Comparison of ENCODE assay signal across 8 mouse cellular contexts in genomic region chr5:107986255-107986966, GRCm38 (mm10). TPM values are rescaled to one million over a fixed set of nuclear protein-coding genes. Genes with fewer than 3 reads are reported as not detected.
A peak's percentile ranks its signal among the peaks of the same experiment; 100 is the strongest.
DNase-seq lines count a peak whose midpoint lies in the region; ATAC-seq and TF ChIP-seq lines count a peak whose summit lies in the region.

No protein-coding gene starts in this region.

- no peaks in the 10 kb centered on the region for H3K36me3 ChIP-seq in embryonic facial prominence, embryonic 13.5 days
- no peaks in the 10 kb centered on the region for H3K36me3 ChIP-seq in heart, embryonic 11.5 days (ENCODE audit: control insufficient read depth, insufficient read depth, low read length)
- no peaks in the 10 kb centered on the region for H3K36me3 ChIP-seq in kidney, embryonic 15.5 days
- no peaks in the 10 kb centered on the region for H3K36me3 ChIP-seq in limb, embryonic 15.5 days
- no peaks in the 10 kb centered on the region for H3K36me3 ChIP-seq in midbrain, embryonic 16.5 days (ENCODE audit: control insufficient read depth, insufficient read depth, low read length)
- H3K36me3 ChIP-seq in spleen, adult 2 months (ENCODE audit: control insufficient read depth, insufficient read depth, low read length) = no peaks in the 10 kb centered on the region; the same call in 1 of the 2 replicates

- H3K4me1 ChIP-seq in embryonic facial prominence, embryonic 13.5 days = peaks cover 4% of the 10 kb centered on the region; the same call in 1 of the 2 replicates
- H3K4me1 ChIP-seq in heart, embryonic 11.5 days (ENCODE audit: control insufficient read depth, insufficient read depth, low read length) = no peaks in the 10 kb centered on the region
- H3K4me1 ChIP-seq in kidney, embryonic 15.5 days = peaks cover 12% of the 10 kb centered on the region; the same call in 1 of the 2 replicates
- H3K4me1 ChIP-seq in limb, embryonic 15.5 days = 0 out of 2 replicates have a peak, but pooled peaks cover 4% of the 10 kb centered on the region
- H3K4me1 ChIP-seq in midbrain, embryonic 16.5 days (ENCODE audit: control insufficient read depth, insufficient read depth, low read length) = peaks cover 18% of the 10 kb centered on the region
- H3K4me1 ChIP-seq in spleen, adult 2 months (ENCODE audit: control insufficient read depth, insufficient read depth, insufficient read length) = peaks cover 11% of the 10 kb centered on the region

- no peaks in the 10 kb centered on the region for H3K9me3 ChIP-seq in embryonic facial prominence, embryonic 13.5 days
- no peaks in the 10 kb centered on the region for H3K9me3 ChIP-seq in heart, embryonic 11.5 days (replicated peaks; ENCODE audit: control insufficient read depth, low read length)
- H3K9me3 ChIP-seq in kidney, embryonic 15.5 days (replicated peaks) = no peaks in the 10 kb centered on the region
- no peaks in the 10 kb centered on the region for H3K9me3 ChIP-seq in limb, embryonic 15.5 days
- no peaks in the 10 kb centered on the region for H3K9me3 ChIP-seq in midbrain, embryonic 16.5 days (replicated peaks; ENCODE audit: control insufficient read depth, low read length, poor library complexity, severe bottlenecking)

- H3K27me3 ChIP-seq in embryonic facial prominence, embryonic 13.5 days = no peaks in the 10 kb centered on the region
- no peaks in the 10 kb centered on the region for H3K27me3 ChIP-seq in heart, embryonic 11.5 days (ENCODE audit: control insufficient read depth, insufficient read depth, low read length)
- H3K27me3 ChIP-seq in kidney, embryonic 15.5 days = no peaks in the 10 kb centered on the region
- H3K27me3 ChIP-seq in limb, embryonic 15.5 days = no peaks in the 10 kb centered on the region
- no peaks in the 10 kb centered on the region for H3K27me3 ChIP-seq in midbrain, embryonic 16.5 days (ENCODE audit: control insufficient read depth, insufficient read depth, low read depth, low read length)
- no peaks in the 10 kb centered on the region for H3K27me3 ChIP-seq in spleen, adult 2 months (ENCODE audit: control insufficient read depth, insufficient read depth, low read length)

- TF ChIP-seq CTCF in spleen, adult 2 months (IDR thresholded peaks at IDR 0.05; ENCODE audit: extremely low read depth, insufficient read depth, insufficient read length, insufficient replicate concordance) = peak; percentile 27; the same call in 1 of the 2 replicates

- peak overlapping the region; percentile 77 for H3K4me3 ChIP-seq in embryonic facial prominence, embryonic 13.5 days
- H3K4me3 ChIP-seq in heart, embryonic 11.5 days (ENCODE audit: low read depth, low read length) = peak overlapping the region; percentile 84
- peak overlapping the region; percentile 89 for H3K4me3 ChIP-seq in kidney, embryonic 15.5 days (replicated peaks)
- peak overlapping the region; percentile 85 for H3K4me3 ChIP-seq in limb, embryonic 15.5 days
- peak overlapping the region; percentile 88 for H3K4me3 ChIP-seq in midbrain, embryonic 16.5 days (ENCODE audit: low read depth, low read length)
- peak overlapping the region; percentile 63 for H3K4me3 ChIP-seq in spleen, adult 2 months (ENCODE audit: extremely low read depth, insufficient read depth, insufficient read length)

- peak overlapping the region; percentile 86 for H3K9ac ChIP-seq in embryonic facial prominence, embryonic 13.5 days
- peak overlapping the region; percentile 86 for H3K9ac ChIP-seq in heart, embryonic 11.5 days (ENCODE audit: low read depth, low read length)
- H3K9ac ChIP-seq in kidney, embryonic 15.5 days = peak overlapping the region; percentile 75
- H3K9ac ChIP-seq in limb, embryonic 15.5 days = peak overlapping the region; percentile 62
- peak overlapping the region; percentile 96 for H3K9ac ChIP-seq in midbrain, embryonic 16.5 days (ENCODE audit: low read depth, low read length)

- peak overlapping the region; percentile 81 for H3K4me2 ChIP-seq in embryonic facial prominence, embryonic 13.5 days
- H3K4me2 ChIP-seq in heart, embryonic 11.5 days = peak overlapping the region; percentile 92
- H3K4me2 ChIP-seq in kidney, embryonic 15.5 days = peak overlapping the region; percentile 93
- peak overlapping the region; percentile 82 for H3K4me2 ChIP-seq in limb, embryonic 15.5 days
- peak overlapping the region; percentile 54 for H3K4me2 ChIP-seq in midbrain, embryonic 16.5 days (ENCODE audit: low read length)

- no peak; the same call in 1 of the 2 replicates for TF ChIP-seq POLR2A in spleen, adult 2 months (IDR thresholded peaks at IDR 0.05; ENCODE audit: low read depth, low read length)

- peak overlapping the region; percentile 91 for H3K27ac ChIP-seq in embryonic facial prominence, embryonic 13.5 days
- H3K27ac ChIP-seq in heart, embryonic 11.5 days (ENCODE audit: low read depth, low read length) = peak overlapping the region; percentile 84
- peak overlapping the region; percentile 93 for H3K27ac ChIP-seq in kidney, embryonic 15.5 days
- peak overlapping the region; percentile 93 for H3K27ac ChIP-seq in limb, embryonic 15.5 days
- H3K27ac ChIP-seq in midbrain, embryonic 16.5 days (ENCODE audit: low read length) = peak overlapping the region; percentile 97
- H3K27ac ChIP-seq in spleen, adult 2 months (ENCODE audit: insufficient read depth, low read length) = peak overlapping the region; percentile 94

- under 1% methylated on average over 29 of the region's 54 CpGs for WGBS in embryonic facial prominence, embryonic 13.5 days
- WGBS in heart, embryonic 11.5 days (ENCODE audit: insufficient replicate concordance) = 1% methylated on average over 39 of the region's 54 CpGs
- under 1% methylated on average over 41 of the region's 54 CpGs for WGBS in kidney, embryonic 15.5 days
- under 1% methylated on average over 30 of the region's 54 CpGs for WGBS in limb, embryonic 15.5 days
- under 1% methylated on average over 29 of the region's 54 CpGs for WGBS in midbrain, embryonic 16.5 days
- WGBS in spleen, adult 2 months = 2% methylated on average over 40 of the region's 54 CpGs

- DNase-seq in 416B (ENCODE audit: low read depth) = peak; percentile 92
- peak; percentile 9 for DNase-seq in adrenal gland, postnatal 25 days
- peak; percentile 75 to 87 for DNase-seq in spleen, adult 2 months (ENCODE audit: low read depth in 1 of 2, low spot score in 2 of 2)

- ATAC-seq in embryonic facial prominence, embryonic 13.5 days (ENCODE audit: insufficient number of reproducible peaks, insufficient read depth, low FRiP score, low TSS enrichment, low read depth) = peak; percentile 84
- peak; percentile 83 for ATAC-seq in heart, embryonic 11.5 days (replicated peaks; ENCODE audit: insufficient number of reproducible peaks, low FRiP score, low TSS enrichment)
- ATAC-seq in kidney, embryonic 15.5 days (replicated peaks; ENCODE audit: low FRiP score) = peak; percentile 91
- peak; percentile 63 for ATAC-seq in limb, embryonic 15.5 days (ENCODE audit: insufficient number of reproducible peaks, low FRiP score, low TSS enrichment, low read depth)
- ATAC-seq in midbrain, embryonic 16.5 days = peak; percentile 83

RNA-seq across cellular contexts. Expression of gene Fam69a, which starts 0.5 kb away (rescaled TPM):
- 4.4 and 4.6 TPM in 2 replicates for total RNA-seq in adrenal gland, postnatal 25 days (2021)
- 25.5 and 26.1 TPM in 2 replicates for polyA plus RNA-seq in embryonic facial prominence, embryonic 13.5 days (2015; fragmentation: Nextera tagmentation; extraction: Ambion mirVana)
- polyA plus RNA-seq in heart, embryonic 11.5 days (2014; fragmentation: Nextera tagmentation; extraction: Ambion mirVana) = 20.0 and 20.6 TPM in 2 replicates
- polyA plus RNA-seq in kidney, embryonic 15.5 days (2015; fragmentation: Nextera tagmentation; extraction: Ambion mirVana) = 19.1 and 21.3 TPM in 2 replicates
- polyA plus RNA-seq in limb, embryonic 15.5 days (2015; fragmentation: Nextera tagmentation; extraction: Ambion mirVana) = 27.9 and 31.8 TPM in 2 replicates
- 57.9 and 67.8 TPM in 2 replicates for polyA plus RNA-seq in midbrain, embryonic 16.5 days (2015; fragmentation: Nextera tagmentation; extraction: Ambion mirVana)
- polyA plus RNA-seq in spleen, adult 2 months (2012; rRNA removed) = 1.6 and 2.2 TPM in 2 replicates

Comparison
In these comparisons a context has a peak if more than half of its experiments do, and no peak if none do; other contexts are left out.
1. Peak in every context shown above with its lines: DNase-seq, ATAC-seq, H3K4me3 ChIP-seq and H3K27ac ChIP-seq.
2. DNase-seq: peak in every context shown above with its lines; median percentile 92 in 416B; 81 in spleen, adult 2 months; 9 in adrenal gland, postnatal 25 days.